Mouse (Mus musculus) splenic B cell, adult 2 months (primary cell): ENCODE data around the gene Fhod1.

Experiments
- DNase-seq: peaks from one replicate; pipeline ENCODE4 v3.0.0-alpha.2; 2011; ENCODE audit warnings: low read depth, low spot score
- H3K27me3 ChIP-seq: 2 replicates; pipeline ENCODE4 v1.6.1; 2012; ENCODE audit warnings: mild to moderate bottlenecking, low read length, moderate library complexity, mixed read lengths; ENCODE audit not compliant: control insufficient read depth, poor library complexity, insufficient read depth, severe bottlenecking
- H3K36me3 ChIP-seq: 2 replicates; pipeline ENCODE4 v1.6.1; 2012; ENCODE audit warnings: mild to moderate bottlenecking, low read length, moderate library complexity, mixed read lengths; ENCODE audit not compliant: control insufficient read depth, poor library complexity, insufficient read depth, severe bottlenecking

The Fhod1 gene

DNA sequence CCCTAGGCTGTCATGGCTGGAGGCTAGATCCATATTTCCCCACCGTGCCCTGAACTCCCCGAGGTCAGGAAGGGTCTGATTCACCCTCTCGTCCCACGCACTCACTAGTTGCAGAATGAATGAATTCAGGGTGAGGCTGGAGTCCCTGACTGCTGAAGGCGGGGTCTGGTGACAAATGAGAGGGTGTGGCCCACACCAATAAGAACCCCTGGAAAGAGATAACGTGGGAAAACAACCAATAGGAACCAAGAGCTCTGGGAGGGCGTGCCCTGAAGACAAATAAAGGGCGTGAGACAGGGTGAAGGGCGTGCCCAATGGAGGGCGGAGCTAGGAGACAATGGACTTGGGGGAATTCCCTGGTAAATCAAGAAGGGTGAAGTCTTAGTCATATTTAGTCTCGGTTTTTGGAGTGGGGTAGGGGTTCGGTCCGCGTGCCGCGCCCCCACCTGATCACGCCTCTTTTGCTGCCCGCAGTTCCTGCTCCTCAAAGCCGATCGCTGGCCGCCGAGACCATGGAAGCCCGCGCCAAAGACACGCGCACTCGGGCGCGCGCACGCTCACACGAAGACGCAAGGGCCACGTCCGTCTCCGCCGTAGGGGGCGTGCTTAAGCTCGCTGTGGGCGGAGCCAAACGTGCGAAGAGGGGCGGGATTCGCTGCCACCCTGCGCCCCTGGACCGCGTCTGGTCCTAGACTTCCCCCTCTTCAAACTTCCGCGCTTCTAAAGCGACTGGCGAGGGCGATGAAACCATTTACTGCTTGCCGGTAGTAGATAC lies 58.6 kb downstream of the Fhod1 start:
- peak; percentile 98 for DNase-seq
- Histone ChIP-seq H3K27me3 (no peaks in the 10 kb centered on the region), H3K36me3 (no peaks in the 10 kb centered on the region)

DNA sequence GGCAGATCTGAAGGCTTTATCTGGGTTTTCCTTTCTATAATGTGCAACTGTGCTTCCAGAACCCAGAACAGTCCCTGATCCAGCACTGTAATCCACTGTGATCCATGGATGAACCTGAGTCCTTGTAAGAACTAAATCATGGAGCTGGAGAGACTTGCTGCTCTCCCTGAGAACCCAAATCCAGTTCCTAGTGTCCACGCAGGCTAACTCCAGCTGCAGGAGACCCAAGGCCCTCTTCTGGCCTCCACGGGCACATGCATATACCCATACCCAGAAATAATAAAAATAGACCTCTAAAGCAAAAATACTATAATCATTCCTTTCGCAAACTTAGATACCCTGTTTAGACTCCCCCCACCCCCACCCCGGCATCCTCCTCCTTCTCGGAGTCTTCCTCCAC lies 59.5 kb downstream of the Fhod1 start:
- Histone ChIP-seq H3K27me3 (no peaks in the 10 kb centered on the region), H3K36me3 (no peaks in the 10 kb centered on the region)
- no peak for DNase-seq

DNA sequence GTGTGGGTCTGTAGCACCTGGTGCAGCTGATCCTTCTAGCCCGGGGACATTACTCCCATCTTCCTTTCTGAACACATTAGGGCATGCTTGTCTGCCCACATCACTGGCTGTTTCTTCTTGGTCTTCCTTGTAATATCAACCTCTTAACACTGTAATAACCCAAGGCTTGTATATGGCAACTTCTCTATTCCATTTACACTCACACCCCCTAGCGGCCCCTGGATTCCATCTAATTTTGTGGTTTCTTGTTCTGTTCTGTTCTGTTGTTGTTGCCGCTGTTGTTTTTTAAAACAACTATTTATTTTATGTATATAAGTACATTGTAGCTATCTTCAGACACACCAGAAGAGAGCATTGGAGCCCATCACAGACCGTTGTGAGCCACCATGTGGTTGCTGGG lies 60.8 kb downstream of the Fhod1 start:
- no peaks in the 10 kb centered on the region for H3K27me3 ChIP-seq
- no peak for DNase-seq
- H3K36me3 ChIP-seq: no peaks in the 10 kb centered on the region

DNA sequence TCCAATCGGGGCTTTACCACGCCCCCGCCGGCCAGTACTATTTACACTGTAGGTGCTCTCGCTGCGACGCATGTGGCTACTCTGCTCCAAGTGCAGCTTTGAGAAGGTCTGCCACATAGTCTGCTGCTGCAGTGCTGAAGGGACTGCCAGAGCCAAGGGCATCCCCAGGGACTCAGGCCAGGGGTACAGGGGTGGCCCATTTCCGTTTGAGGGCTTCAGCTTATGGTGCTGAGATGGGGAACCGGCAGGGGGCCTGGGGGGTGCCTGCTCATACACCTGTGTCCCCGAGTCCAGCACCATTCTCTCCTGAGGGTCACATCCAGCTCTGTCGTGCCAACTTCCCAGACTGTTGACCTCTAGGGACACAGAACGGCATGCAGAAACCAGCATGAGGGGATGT lies 62.2 kb downstream of the Fhod1 start:
- no peaks in the 10 kb centered on the region for H3K36me3 ChIP-seq
- DNase-seq: no peak
- no peaks in the 10 kb centered on the region for H3K27me3 ChIP-seq

DNA sequence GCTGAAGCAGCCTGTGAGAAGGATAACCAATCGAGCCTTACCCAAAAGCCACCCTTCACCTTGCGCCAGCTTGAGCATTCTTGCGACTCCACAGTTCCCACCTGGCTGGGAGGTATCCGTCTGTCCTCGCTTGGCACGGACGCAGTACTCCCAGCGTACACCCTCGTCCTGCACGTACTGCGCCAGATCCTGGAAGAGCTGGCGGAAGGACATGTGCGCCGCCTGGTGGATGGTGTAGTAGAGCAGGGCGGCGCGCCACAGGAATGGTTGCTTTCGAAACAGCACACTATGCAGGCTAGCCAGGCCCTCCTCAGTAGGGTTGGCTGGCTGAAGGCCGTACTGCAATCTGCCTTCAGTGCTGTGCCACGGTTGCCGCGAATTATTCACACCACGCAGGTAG lies 64.7 kb downstream of the Fhod1 start:
- DNase-seq: peak; percentile 71

GRCm38 (mm10) chr8:105282239-105282638 lies 65.5 kb downstream of the Fhod1 start:
- DNase-seq: no peak
- H3K36me3 ChIP-seq: no peaks in the 10 kb centered on the region
- no peaks in the 10 kb centered on the region for H3K27me3 ChIP-seq

More for the DNA sequence above, 64.7 kb downstream of the Fhod1 start:
- H3K36me3 ChIP-seq: no peaks in the 10 kb centered on the region
- no peaks in the 10 kb centered on the region for H3K27me3 ChIP-seq

DNA sequence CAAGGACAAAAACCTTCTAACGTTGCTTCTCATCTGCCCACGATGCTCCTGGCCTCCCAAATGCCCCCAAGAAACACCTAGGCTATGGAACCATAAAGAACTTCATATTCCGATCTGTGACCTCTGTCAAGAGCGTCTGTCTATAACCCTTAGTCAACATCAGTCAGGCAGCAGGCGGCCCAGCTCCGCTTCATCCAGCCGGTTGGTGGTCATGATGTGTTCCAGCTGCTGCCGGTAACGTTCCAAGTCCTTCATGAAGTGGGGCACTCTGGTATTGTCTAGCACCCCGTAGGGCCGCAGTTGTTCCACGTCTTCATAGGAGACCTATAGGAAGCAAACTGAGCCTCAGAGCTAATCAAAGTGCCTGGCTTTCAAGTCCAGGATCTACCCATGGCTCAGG lies 65.9 kb downstream of the Fhod1 start:
- Histone ChIP-seq H3K36me3 (no peaks in the 10 kb centered on the region), H3K27me3 (no peaks in the 10 kb centered on the region)
- DNase-seq: no peak

DNA sequence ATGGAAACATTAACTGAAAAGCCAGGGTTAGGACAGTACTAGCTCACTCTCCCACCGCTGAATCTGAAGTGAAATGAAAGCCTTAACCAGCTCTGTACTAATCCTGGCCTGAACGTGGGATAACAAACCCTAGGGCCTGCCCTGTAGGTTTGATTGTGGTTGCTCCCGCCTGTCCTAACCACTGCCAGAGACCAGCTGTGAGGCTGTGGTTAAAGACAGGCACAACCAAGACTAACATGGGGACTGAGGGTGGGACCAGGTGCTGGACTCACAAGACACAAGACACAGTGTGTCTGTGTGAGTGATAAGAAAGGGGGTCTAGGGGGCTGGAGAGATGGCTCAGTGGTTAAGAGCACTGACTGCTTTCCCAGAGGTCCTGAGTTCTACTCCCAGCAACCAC lies 67.2 kb downstream of the Fhod1 start:
- no peak for DNase-seq
- H3K27me3 ChIP-seq: no peaks in the 10 kb centered on the region
- H3K36me3 ChIP-seq: no peaks in the 10 kb centered on the region
